Mouse (Mus musculus) intestine, postnatal 0 days (tissue): ENCODE data around the gene Ralgps1. TPM values are rescaled to one million over a fixed set of nuclear protein-coding genes. Genes with fewer than 3 reads are reported as not detected.

Experiments
- ATAC-seq: fragments of 200-750 bp; cut with Nextera tagmentation; 2 replicates; pipeline ENCODE4 v1.8.0; 2017; ENCODE audit warnings: mild to moderate bottlenecking, moderate TSS enrichment, moderate library complexity
- H3K27ac ChIP-seq: fragments of 300-500 bp; sonication (generic); 2 replicates; pipeline ENCODE4 v1.5.1; 2014; ENCODE audit warnings: mild to moderate bottlenecking, low read depth, low read length, moderate library complexity
- H3K27me3 ChIP-seq: fragments of 300-500 bp; sonication (generic); replicated peaks from 2 replicates; pipeline ENCODE4 v1.6.1; 2014; ENCODE audit warnings: low read length, mixed read lengths; ENCODE audit not compliant: control insufficient read depth, insufficient read depth
- H3K36me3 ChIP-seq: fragments of 300-500 bp; sonication (generic); 2 replicates; pipeline ENCODE4 v1.6.1; 2014; ENCODE audit warnings: mild to moderate bottlenecking, moderate library complexity; ENCODE audit not compliant: control insufficient read depth, insufficient read depth
- H3K4me1 ChIP-seq: fragments of 300-500 bp; sonication (generic); replicated peaks from 2 replicates; pipeline ENCODE4 v1.6.1; 2014; ENCODE audit warnings: antibody characterized with exemption, low read length, mixed read lengths; ENCODE audit not compliant: control insufficient read depth, insufficient read depth
- H3K4me2 ChIP-seq: fragments of 300-500 bp; sonication (generic); replicated peaks from 2 replicates; pipeline ENCODE4 v1.6.1; 2014; ENCODE audit warnings: low read depth, mild to moderate bottlenecking, moderate library complexity
- H3K4me3 ChIP-seq: fragments of 300-500 bp; sonication (generic); 2 replicates; pipeline ENCODE4 v1.5.1; 2014; ENCODE audit warnings: low read depth, low read length
- H3K9ac ChIP-seq: fragments of 300-500 bp; sonication (generic); 2 replicates; pipeline ENCODE4 v1.6.1; 2014; ENCODE audit warnings: mild to moderate bottlenecking, low read depth, low read length
- H3K9me3 ChIP-seq: fragments of 300-500 bp; sonication (generic); 2 replicates; pipeline ENCODE4 v1.6.1; 2016; ENCODE audit warnings: mixed run types; ENCODE audit not compliant: control insufficient read depth
- CTCF ChIP-seq: sonication (generic); IDR thresholded peaks from 2 replicates; pipeline ENCODE4 v1.5.1; 2016; ENCODE audit warnings: low read depth, mild to moderate bottlenecking, control low read depth, antibody characterized with exemption, moderate library complexity
- WGBS: fragments of 180-500 bp; shearing (Covaris S2); extraction: QIAGEN DNeasy Blood & Tissue Kit; methylation state at CpG from one replicate; pipeline ENCODE4 v1.1.7; 2014; 5-methylcytosine and 5-hydroxymethylcytosine counted together
- polyA plus RNA-seq: library from polyadenylated mRNA; unstranded; fragments of >200 nt; fragmentation: Nextera tagmentation; extraction: Ambion mirVana; gene quantifications from 2 replicates; pipeline ENCODE4 v1.2.1, GENCODE M21; 2015

Ralgps1 gene
- polyA plus RNA-seq, 1 experiment from 2014 or later, result 4.0 TPM

- H3K4me3 ChIP-seq, result no peak overlapping the region
- H3K4me1 ChIP-seq, result no peaks in the 10 kb centered on the region; the same call in 1 of the 2 replicates
- no peaks in the 10 kb centered on the region for H3K9me3 ChIP-seq
- H3K9ac ChIP-seq, result no peak overlapping the region
- no peak for ATAC-seq
- no peak overlapping the region for H3K27ac ChIP-seq
- TF ChIP-seq CTCF, result no peak
- WGBS, result 90% methylated on average over 10 of the region's 10 CpGs
- H3K36me3 ChIP-seq, result peaks cover 13% of the 10 kb centered on the region
- no peak overlapping the region for H3K4me2 ChIP-seq
- no peaks in the 10 kb centered on the region for H3K27me3 ChIP-seq
These were observed 150.5 kb downstream of the Ralgps1 start for GRCm38 (mm10) chr2:33220674-33221338.

GRCm38 (mm10) chr2:33220246-33220645, 151.0 kb downstream of the Ralgps1 start:
- Histone ChIP-seq H3K4me3 (no peak overlapping the region), H3K4me2 (no peak overlapping the region), H3K4me1 (no peaks in the 10 kb centered on the region; the same call in 1 of the 2 replicates), H3K9me3 (no peaks in the 10 kb centered on the region), H3K9ac (no peak overlapping the region), H3K36me3 (peaks cover 13% of the 10 kb centered on the region), H3K27ac (no peak overlapping the region), H3K27me3 (no peaks in the 10 kb centered on the region)
- no peak for ATAC-seq
- TF ChIP-seq CTCF, result no peak
- 71% methylated on average over 6 of the region's 6 CpGs for WGBS

GRCm38 (mm10) chr2:33219637-33220036, 151.6 kb downstream of the Ralgps1 start:
- Histone ChIP-seq H3K4me1 (no peaks in the 10 kb centered on the region; the same call in 1 of the 2 replicates), H3K4me2 (no peak overlapping the region), H3K9ac (no peak overlapping the region), H3K36me3 (peaks cover 10% of the 10 kb centered on the region; the same call in 1 of the 2 replicates), H3K27ac (no peak overlapping the region), H3K4me3 (no peak overlapping the region), H3K27me3 (no peaks in the 10 kb centered on the region), H3K9me3 (no peaks in the 10 kb centered on the region)
- no peak for TF ChIP-seq CTCF
- no peak for ATAC-seq
- 58% methylated on average over 4 of the region's 4 CpGs for WGBS

DNA sequence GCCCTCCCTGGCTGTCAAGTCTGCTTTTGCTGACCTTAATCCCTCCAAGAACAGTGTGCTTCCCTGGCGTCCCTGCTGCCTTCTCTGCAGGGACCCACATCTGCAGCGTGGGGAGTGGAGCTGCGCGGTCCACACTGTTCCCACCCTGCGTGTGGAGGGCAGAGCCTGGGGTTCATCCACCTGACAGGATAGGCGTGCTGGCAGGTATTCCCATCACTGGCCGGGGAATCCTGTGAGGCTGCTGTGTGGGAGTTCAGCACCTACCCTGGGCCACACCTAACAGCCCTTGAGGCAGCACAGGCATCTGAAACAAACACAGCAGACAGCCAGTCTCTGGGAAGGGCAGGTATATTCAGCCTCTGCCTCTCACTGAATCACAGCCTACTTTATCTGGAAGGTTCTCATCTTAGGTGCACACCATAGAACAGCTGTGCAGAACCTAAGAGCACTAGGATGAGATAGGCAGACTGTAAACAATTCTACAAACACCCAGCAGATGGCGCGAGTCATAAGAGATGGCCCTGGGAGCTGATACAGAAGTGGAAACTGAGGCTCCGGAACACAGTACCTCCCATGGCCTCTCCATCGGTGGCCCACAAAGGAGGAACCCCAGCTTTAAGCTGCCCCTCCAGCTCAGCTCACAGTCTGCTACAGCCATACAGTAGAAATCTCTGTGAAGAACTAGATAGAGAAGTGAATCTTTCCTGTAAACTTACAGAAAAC, 152.2 kb downstream of the Ralgps1 start:
- Histone ChIP-seq H3K36me3 (peaks cover 10% of the 10 kb centered on the region; the same call in 1 of the 2 replicates), H3K4me2 (no peak overlapping the region), H3K4me1 (no peaks in the 10 kb centered on the region; the same call in 1 of the 2 replicates), H3K9me3 (no peaks in the 10 kb centered on the region), H3K27ac (no peak overlapping the region), H3K4me3 (no peak overlapping the region), H3K27me3 (no peaks in the 10 kb centered on the region), H3K9ac (no peak overlapping the region)
- no peak for ATAC-seq
- WGBS, result 64% methylated on average over 11 of the region's 11 CpGs
- TF ChIP-seq CTCF, result peak; percentile 69

DNA sequence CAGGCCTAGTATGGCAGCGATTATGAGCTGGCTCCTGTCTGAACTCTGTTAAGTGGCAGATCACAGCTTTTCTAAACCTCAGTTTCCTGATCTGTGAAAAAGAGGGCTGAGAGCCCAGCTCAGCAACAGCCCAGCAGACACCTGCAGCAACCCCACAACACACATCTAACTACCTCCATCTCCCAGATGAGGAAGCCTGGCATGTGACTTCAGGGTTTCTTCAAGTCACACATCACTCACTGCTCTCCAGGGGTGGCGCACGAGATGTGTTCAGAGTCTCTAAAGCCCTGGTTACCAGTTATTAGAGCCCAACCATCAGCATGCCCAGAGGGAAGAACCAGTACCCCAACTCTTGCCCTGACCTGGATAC, 153.9 kb downstream of the Ralgps1 start:
- no peak for ATAC-seq

GRCm38 (mm10) chr2:33216645-33217424, 154.5 kb downstream of the Ralgps1 start:
- peak; percentile 8; the same call in 1 of the 2 replicates for TF ChIP-seq CTCF
- no peaks in the 10 kb centered on the region for H3K27me3 ChIP-seq
- H3K4me2 ChIP-seq, result peak overlapping the region; percentile 62
- H3K4me1 ChIP-seq, result no peaks in the 10 kb centered on the region; the same call in 1 of the 2 replicates
- peak overlapping the region; percentile 42 for H3K4me3 ChIP-seq
- peak overlapping the region; percentile 57 for H3K27ac ChIP-seq
- H3K9me3 ChIP-seq, result no peaks in the 10 kb centered on the region
- peak overlapping the region; percentile 42 for H3K9ac ChIP-seq
- ATAC-seq, result no peak
- WGBS, result 25% methylated on average over 18 of the region's 18 CpGs
- peaks cover 2% of the 10 kb centered on the region; the same call in 1 of the 2 replicates for H3K36me3 ChIP-seq

More for the DNA sequence above, 153.9 kb downstream of the Ralgps1 start:
- WGBS, result 56% methylated on average over 3 of the region's 3 CpGs
- Histone ChIP-seq H3K9ac (no peak overlapping the region), H3K36me3 (peaks cover 8% of the 10 kb centered on the region; the same call in 1 of the 2 replicates), H3K27me3 (no peaks in the 10 kb centered on the region), H3K4me3 (peak overlapping the region; percentile 42; the same call in 1 of the 2 replicates), H3K9me3 (no peaks in the 10 kb centered on the region), H3K4me2 (peak overlapping the region; percentile 62), H3K4me1 (no peaks in the 10 kb centered on the region; the same call in 1 of the 2 replicates), H3K27ac (no peak overlapping the region)
- TF ChIP-seq CTCF, result no peak
